Mouse (Mus musculus) myocyte (in vitro differentiated cells): ENCODE measurements around the gene Tcf12.

Experiments
- CEBPB ChIP-seq: IDR thresholded peaks from 2 replicates; pipeline ENCODE4 v1.6.1; 2011; ENCODE audit warnings: mild to moderate bottlenecking, moderate library complexity; ENCODE audit not compliant: poor library complexity, insufficient read depth, severe bottlenecking
- E2F4 ChIP-seq: IDR thresholded peaks from one replicate; pipeline ENCODE4 v1.6.1; 2011; ENCODE audit warnings: mild to moderate bottlenecking, control low read depth, moderate library complexity; ENCODE audit not compliant: insufficient read depth
- MAX ChIP-seq: IDR thresholded peaks from one replicate; pipeline ENCODE4 v1.6.1; 2011; ENCODE audit warnings: low read depth, mild to moderate bottlenecking, control low read depth
- MYOD1 ChIP-seq, 3 experiments: IDR thresholded peaks; one replicate each; pipeline ENCODE4 v1.6.1; 2011; ENCODE audit warnings: control low read depth in 2 of 3, low read depth in 2 of 3, mild to moderate bottlenecking in 2 of 3, moderate library complexity in 1 of 3; ENCODE audit not compliant: insufficient read length in 2 of 3, control insufficient read depth in 1 of 3
- MYOG ChIP-seq, 3 experiments: IDR thresholded peaks; one replicate each; pipeline ENCODE4 v1.6.1; 2011; ENCODE audit warnings: control low read depth in 2 of 3, low read depth in 2 of 3, mild to moderate bottlenecking in 2 of 3; ENCODE audit not compliant: insufficient read length in 2 of 3, control insufficient read depth in 1 of 3, insufficient read depth in 1 of 3
- POLR2A ChIP-seq: IDR thresholded peaks from one replicate; pipeline ENCODE4 v1.6.1; 2011; ENCODE audit warnings: low read depth, mild to moderate bottlenecking, control low read depth, moderate library complexity; ENCODE audit not compliant: insufficient read length
- POLR2AphosphoS2 ChIP-seq: IDR thresholded peaks from one replicate; pipeline ENCODE4 v1.6.1; 2011; ENCODE audit warnings: low read depth, control low read depth; ENCODE audit not compliant: insufficient read length
- REST ChIP-seq: IDR thresholded peaks from one replicate; pipeline ENCODE4 v1.6.1; 2011; ENCODE audit warnings: mild to moderate bottlenecking, control low read depth, moderate library complexity; ENCODE audit not compliant: insufficient read depth, insufficient read length
- TCF12 ChIP-seq: IDR thresholded peaks from one replicate; pipeline ENCODE4 v1.6.1; 2011; ENCODE audit warnings: mild to moderate bottlenecking, control low read depth; ENCODE audit not compliant: poor library complexity, insufficient read depth, severe bottlenecking
- TCF3 ChIP-seq: IDR thresholded peaks from one replicate; pipeline ENCODE4 v1.6.1; 2011; ENCODE audit warnings: low read depth, control low read depth; ENCODE audit not compliant: insufficient read length
- USF1 ChIP-seq: IDR thresholded peaks from one replicate; pipeline ENCODE4 v1.6.1; 2011; ENCODE audit warnings: low read depth, mild to moderate bottlenecking, control low read depth, moderate library complexity

DNA sequence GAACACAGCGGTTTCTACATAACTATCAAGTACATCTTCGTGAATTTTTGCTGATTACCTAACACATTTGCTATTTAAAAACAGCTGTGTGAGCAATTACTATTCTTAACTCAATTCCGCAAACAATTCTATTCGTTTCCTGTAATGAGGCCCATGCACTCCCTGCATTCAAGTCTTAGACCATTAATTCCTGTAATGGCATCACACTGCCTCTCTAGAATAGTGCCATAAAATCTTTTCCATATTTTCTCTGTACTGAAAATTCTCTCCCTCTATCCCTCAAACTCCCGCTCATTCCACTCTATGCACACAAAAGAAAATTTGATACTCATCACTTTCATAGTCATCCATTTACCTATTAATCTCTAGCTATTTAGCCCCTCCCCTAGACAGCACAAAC, 88.4 kb downstream of the Tcf12 start:
- TF ChIP-seq POLR2AphosphoS2 = no peak
- no peak for TF ChIP-seq E2F4
- no peak for TF ChIP-seq MAX
- TF ChIP-seq TCF3 = no peak
- no peak for TF ChIP-seq USF1
- TF ChIP-seq POLR2A = no peak
- no peak for TF ChIP-seq TCF12
- no peak for TF ChIP-seq MYOD1 (IDR thresholded peaks at IDR 0.05; ENCODE audit: control insufficient read depth in 1 of 3, insufficient read length in 2 of 3, low read depth in 2 of 3)
- no peak for TF ChIP-seq CEBPB
- TF ChIP-seq MYOG (IDR thresholded peaks at IDR 0.05; ENCODE audit: control insufficient read depth in 1 of 3, insufficient read depth in 1 of 3, insufficient read length in 2 of 3, low read depth in 2 of 3) = no peak
- no peak for TF ChIP-seq REST
